Mouse (Mus musculus) left cerebral cortex, postnatal 25 days (tissue): Measurements from ENCODE around the gene Tsen34. TPM values are rescaled to one million over a fixed set of nuclear protein-coding genes. Genes with fewer than 3 reads are reported as not detected.
A peak's percentile ranks its signal among the peaks of the same experiment; 100 is the strongest.
"Not testable (repeated sequence)": the region's sequence is repeated elsewhere in the genome, so short reads cannot be mapped to it uniquely, and the experiment has no call there.

Experiments
- DNase-seq, 2 experiments: peaks; one replicate each; pipeline ENCODE4 v3.0.0; 2022; ENCODE audit warnings: low spot score in 2 of 2, mixed read lengths in 1 of 2
- intact Hi-C: fragments of 180-260 bp; cut with DNase I; formaldehyde crosslinking; loops from one replicate; pipeline ENCODE4 v1.15.1; 2025
- total RNA-seq, 2 experiments: library from RNA; stranded (reverse); gene quantifications; 2 replicates each; pipeline ENCODE4 v1.2.3; 2021

Tsen34 gene
- total RNA-seq, 2 experiments from 2014 or later = 71.6 to 73.4 TPM

DNA sequence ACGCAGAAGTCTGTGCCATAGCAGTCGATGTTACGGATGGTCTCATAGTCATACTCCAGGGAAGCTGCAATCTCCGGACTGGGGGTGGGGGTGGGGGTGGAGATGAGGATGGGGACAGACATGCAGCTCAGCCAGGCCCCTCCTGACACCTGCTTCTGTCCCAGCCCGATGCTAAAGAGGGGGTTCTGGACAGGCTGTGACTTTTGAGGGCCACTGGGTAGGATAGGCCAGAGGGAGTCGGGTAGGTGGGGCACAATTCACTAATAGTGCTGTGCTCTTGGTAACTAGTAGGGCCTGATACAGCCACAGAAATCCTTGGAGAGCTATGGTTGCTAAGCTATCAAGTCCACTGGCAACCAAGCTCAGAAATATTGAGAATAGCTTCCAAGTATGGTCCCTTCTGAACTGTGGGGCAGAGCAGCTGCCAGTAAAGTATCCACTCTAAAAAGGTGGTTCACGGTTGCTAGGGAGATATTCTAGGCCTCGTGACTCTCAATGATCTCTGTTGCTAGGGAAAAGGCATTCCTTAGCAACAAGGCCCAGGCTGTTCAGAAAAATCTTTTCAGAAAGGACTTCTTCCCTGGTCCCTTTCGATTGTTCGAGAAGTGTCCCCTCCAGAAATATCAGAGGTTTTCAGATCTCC, 8.6 kb upstream of the Tsen34 start:
- peak; percentile 22 to 47 for DNase-seq
- intact Hi-C loops = no loop called here

DNA sequence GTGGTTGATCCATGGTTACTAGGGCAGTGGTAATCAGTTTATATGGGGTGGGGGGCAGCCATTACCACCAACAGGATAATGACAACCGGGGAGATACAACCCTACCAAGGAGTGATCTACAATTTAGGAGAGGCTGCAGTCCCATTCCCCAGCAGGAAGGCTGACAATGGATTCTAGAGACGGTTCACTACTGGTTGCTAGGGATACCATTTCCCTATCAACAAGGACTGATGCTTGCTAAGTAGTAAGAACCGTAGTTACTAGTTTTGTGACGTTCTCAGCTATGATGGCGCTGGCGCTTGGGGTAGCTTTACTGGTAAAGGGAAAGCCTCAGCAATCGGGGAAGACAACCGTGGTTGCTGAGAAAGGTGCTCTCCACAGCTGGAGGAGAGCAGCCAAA, 8.0 kb upstream of the Tsen34 start:
- no peak for DNase-seq
- intact Hi-C loops = no loop called here

DNA sequence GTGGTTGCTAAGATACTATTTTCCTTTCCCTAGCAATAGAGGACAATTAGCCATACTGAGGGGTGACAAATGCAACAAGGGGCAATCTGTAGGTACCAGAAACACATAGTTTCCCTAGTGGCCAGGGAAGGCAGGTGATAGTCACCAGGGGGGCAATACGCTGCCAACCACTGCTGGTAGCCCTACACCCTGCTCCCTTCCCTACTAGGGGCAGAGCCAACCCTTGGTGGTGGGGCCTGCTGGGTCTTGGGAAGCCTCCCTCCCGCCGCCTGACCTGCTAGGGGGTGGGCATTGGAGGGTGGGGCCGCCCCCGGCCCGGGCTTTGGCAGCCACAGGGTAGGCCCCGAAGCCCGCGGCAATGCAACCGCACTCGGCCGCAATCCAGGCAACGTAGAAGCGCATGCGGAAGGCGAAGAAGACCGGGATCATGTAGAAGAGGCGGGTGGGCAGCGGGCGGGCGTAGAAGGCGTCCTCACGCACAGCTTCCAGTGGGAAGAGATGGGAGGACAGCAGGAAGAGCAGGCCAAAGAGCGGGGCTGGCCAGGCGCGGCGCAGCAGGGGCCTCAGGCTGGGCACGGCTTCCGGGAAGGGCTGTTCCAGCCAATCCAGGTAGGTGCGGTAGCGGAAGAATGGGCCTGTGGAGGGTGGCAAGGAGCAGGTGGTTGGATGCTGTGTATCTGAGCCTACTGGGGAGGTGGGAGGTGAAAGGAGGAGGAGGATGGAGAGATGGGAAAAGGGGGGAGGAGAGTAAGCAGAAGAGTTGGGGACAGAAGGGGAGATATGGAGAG, 7.1 kb upstream of the Tsen34 start:
- no peak for DNase-seq
- intact Hi-C loops = no loop called here

DNA sequence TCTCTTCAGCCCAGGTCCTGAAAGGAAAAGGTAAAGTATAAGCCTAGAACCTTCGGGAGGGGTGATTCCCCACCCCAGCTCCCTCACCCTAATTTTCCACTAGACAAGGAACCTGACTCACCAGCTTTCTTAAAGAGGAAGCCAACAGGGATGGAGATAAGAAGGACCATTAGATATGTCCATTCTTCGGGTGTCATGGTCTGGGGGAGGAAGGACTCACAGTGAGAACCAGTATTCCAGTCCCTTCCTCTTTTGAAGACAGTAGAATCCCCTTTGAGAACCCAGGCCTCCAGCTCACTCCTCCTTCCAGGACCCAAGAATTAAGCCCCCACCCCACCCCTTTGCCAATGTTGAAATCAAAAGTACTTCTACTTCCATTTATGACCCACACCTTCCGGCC, 744 bp upstream of the Tsen34 start:
- intact Hi-C loops = loop anchor here (5.0 to 10.0 kb wide), 2 partner anchors 455 to 813 kb away; partner anchors contain the start of gene Ppp1r12c
- DNase-seq = no peak

DNA sequence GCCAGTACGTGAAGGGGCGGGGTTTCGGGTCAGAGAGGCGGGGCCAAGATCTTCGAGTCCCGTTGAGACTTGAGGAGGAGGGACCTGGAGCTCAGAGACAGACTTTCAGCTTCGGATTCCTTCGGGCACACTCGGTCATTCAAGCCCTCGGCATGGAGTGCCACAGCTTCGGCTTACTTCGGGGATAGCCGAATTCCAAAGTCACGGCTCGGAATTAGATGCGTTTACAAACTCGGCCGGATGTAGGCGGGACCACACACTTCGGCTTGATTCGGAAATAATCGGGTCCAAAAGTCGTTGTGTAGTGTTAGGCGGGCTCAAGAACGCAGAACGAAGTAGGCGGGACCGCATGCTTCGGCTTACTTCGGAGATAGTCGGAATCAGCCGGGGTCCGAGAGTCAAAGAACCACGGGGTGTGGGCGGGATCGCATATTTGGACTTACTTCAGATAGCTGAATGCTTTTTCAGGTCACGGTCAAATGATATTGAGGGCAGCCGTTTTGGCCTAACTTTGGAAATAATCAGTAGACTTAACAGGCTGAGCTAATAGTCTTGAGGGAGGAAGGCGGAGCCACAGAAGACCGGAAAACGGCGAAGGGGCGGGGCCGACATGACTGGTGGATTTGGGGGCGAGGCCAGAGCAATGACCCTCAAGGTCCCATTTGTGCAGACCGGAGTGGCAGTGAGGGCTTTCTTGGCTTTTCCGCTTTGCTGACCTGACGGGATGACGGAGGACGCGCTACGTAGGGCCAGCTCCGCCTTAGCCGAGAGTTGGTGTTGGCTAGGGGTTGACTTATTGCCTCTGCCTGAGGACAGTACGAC, 535 bp downstream of the Tsen34 start, which contains the start of gene Mboat7:
Gene Mboat7, minus strand, starts transcription at position 537 of the 822 bp plus-strand sequence.
- DNase-seq = peak; percentile 99
- intact Hi-C loops = loop anchor here (5.0 to 10.0 kb wide), 2 partner anchors 454 to 812 kb away; partner anchors contain the start of gene Ppp1r12c

DNA sequence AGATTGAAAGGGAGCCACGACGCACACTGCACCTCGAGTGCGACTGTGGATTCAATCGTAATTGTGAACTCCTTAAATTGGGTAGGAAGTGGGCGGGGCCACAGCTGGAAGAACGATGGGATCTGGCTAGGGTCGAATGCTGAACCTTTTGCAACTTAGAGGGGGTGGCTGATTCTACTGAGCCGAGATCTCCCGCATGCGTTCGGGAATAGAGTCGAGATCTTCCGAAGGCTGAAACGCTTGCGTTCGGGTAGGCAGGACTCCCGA, 1.1 kb downstream of the Tsen34 start:
- intact Hi-C loops = loop anchor here (5.0 to 10.0 kb wide), 2 partner anchors 454 to 811 kb away; partner anchors contain the start of gene Ppp1r12c

DNA sequence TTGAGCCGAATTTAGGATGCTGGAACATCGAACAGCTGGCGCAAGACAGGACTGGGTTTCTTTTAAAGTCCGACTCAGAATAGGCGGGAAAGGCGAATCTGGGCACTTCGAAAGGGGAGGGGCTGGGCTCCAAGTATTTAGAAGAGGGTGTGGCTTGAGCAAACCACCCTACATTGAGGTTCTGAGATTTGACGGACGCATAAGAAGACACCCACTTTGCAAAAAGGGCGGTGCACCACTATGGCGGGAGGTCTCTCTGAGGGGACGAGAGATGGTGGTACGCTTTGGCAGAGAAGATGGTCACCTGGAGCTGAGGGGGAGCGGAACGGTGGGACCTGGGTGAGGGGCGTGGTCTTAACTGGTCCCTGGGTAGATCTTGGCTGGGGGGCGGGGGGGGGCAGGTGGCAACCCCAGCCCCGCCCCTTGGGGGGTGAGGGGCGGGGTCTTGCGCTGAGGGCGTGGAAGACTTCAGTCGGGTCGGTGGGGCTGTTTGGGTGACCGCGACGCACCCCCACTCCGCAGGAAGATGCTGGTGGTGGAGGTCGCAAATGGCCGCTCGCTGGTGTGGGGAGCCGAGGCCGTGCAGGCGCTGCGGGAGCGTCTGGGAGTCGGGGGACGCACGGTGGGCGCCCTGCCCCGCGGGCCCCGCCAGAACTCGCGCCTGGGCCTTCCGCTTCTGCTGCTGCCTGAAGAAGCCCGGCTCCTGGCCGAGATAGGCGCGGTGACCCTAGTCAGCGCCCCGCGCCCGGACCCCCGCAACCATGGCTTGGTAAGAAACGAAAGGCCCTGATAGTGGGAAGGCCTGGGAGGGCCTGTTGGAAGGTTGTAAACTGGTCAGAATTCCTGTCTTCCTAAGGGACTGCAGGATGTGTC, 1.6 kb downstream of the Tsen34 start:
- intact Hi-C loops = loop anchor here (5.0 to 10.0 kb wide), 2 partner anchors 453 to 810 kb away; partner anchors contain the start of gene Ppp1r12c
- DNase-seq = peak; percentile 52 to 74

More for the DNA sequence above, 1.1 kb downstream of the Tsen34 start:
- no peak for DNase-seq

DNA sequence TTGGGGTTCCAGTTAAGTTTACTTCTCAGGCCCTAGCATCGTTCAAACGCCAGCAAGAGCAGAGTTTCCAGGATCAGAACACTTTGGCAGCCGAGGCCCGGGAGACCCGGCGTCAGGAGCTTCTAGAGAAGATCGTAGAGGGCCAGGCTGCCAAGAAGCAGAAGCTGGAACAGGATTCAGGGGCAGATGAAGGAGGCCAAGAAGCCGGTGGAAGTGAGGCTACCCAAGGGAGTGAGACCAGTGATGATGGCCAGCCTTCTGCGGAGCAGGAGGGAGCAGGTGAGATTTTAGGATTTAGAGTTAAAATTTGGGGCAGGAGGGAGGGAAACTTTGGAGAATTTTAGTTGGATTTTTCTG, 2.3 kb downstream of the Tsen34 start:
- intact Hi-C loops = loop anchor here (5.0 to 10.0 kb wide), 2 partner anchors 452 to 810 kb away; partner anchors contain the start of gene Ppp1r12c

DNA sequence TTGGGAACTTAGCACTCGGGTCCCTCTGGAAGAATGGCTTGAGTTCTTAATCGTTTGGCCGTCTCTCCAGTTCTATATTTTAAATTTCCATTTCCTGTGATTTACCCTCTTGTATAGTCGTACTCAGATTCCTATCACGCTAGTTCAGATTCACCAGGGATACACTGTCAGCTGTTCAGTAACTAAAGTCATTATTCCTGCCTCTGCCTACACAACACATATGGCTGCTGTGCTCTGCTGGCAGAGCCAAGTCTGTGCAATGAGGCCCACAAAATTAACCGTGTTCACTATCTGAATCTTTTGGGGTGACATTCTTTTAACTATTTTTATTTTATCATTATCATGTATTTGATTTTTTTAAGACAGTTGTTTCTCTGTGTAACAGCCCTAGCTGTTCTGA, 5.8 kb downstream of the Tsen34 start:
- peak in 1 of 2 experiments; percentile 64 for DNase-seq
- intact Hi-C loops = loop anchor here (10.0 kb wide), 1 partner anchor 806 kb away; the partner anchor contains the start of gene Ppp1r12c

More for the DNA sequence above, 2.3 kb downstream of the Tsen34 start:
- not testable (repeated sequence) for DNase-seq

DNA sequence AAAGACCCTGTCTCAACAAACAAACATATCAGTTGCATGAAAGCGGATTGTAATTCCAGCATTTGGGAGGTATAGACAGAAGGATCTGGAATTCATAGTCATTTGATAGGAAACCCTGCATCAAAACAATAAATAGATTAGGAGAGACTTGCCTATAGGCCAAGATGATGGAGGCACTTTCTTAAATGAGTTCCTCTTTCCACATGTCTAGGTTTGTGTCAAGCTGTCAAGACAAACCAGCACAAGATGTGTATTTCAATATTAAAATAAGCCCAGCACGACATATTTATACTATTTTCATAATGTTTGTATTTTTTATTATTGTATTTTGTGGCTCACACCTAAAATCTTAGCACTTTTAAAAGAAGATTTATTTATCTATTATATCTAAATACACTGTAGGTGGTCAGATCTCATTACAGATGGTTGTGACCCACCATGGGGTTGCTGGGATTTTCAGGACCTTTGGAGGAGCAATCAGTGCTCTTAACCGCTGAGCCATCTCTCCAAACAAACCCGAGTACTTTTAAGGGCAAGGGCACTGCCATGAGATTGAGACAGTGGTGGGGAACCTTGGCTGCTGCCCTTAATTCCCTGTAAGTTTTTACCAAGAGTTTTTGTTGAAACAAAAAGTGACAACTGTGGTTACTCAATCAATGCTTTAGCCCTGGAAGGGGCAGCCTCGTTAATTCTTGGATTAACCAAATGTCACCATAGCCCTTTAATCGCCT, 10.7 kb downstream of the Tsen34 start:
- no peak for DNase-seq
- intact Hi-C loops = no loop called here

DNA sequence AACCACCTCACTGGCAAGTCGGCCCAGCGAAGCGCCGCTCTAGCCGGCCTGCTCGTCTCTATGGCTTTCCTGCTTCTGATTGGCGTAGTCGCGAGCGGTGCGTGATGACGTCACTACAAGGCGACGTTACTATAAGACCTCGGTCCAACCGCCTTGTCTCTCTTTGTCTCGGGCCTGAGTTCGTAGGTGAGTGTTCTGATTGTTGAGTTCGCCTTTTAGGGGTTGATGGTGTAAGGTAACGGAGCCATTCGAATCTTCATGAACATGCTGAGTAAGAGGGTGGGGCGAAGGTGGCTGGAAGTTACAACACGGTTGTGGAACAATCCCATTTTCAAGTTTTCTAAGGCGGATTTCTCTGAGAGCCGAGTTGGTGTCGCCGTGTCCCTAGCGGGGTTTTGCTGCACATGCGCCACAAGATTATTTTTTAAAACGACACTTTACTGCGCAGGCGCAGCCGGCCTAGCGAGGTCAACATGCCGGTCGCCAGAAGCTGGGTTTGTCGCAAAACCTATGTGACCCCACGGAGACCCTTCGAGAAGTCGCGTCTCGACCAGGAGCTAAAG, 11.3 kb downstream of the Tsen34 start, which contains the start of gene Rps9:
Gene Rps9, plus strand, starts transcription at position 115 of the 563 bp plus-strand sequence.
- intact Hi-C loops = no loop called here

DNA sequence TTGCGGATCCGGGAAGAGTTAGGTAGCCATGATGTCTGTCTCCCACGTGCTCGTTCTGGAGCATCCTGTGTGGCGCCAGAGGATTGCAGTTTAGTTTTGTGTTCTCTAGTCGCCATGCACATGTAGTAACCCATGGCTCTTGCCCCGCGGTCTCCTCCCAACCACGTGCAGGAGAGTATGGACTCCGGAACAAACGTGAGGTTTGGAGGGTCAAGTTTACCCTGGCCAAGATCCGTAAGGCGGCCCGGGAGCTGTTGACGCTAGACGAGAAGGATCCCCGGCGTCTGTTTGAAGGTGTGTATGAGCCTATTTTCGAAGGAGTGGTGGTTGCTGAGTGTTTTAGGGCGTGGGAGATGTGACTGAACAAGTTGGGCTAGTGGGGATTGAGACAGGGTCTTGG, 11.8 kb downstream of the Tsen34 start:
- intact Hi-C loops = no loop called here
- DNase-seq = no peak

More for the DNA sequence above, 11.3 kb downstream of the Tsen34 start, which contains the start of gene Rps9:
- peak; percentile 98 to 99 for DNase-seq

DNA sequence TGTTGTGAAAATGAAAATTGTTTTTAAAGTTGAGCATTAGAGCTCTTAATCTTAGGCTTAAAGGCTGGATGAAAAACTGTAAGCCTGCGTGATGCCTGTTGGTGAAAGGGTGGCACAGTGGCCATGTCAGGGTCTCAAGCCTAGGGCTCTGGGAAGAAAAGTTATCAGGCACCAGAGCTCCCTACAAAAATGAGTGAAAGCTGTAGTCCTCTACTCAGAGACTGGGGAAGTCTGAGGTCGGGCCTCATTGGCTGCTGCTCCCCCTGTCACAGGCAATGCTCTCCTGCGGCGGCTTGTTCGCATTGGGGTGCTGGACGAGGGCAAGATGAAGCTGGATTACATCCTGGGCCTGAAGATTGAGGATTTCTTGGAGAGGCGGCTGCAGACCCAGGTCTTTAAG, 12.8 kb downstream of the Tsen34 start:
- intact Hi-C loops = loop anchor here (5.0 kb wide), 1 partner anchor 722 kb away; no protein-coding TSS in a partner anchor
- DNase-seq = not testable (repeated sequence)

DNA sequence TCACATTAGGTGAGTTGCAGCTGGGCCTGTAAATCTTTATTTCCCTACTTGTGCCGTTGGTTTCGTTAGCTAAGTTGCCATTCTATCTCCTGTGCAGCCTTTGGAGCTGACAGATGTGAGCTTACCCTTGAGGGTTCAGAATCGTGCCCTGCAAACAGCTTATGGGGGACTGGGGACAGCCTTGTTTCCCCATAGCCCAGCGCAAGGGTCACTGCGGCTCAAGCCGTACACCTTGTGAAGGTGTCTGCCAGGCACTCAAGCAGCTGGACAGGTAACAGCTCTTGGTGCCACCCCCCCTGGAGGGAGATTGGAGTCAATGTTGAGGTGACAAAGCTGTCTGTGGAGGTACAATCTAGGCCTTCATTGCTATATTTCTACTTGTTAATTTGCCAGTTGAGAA, 13.2 kb downstream of the Tsen34 start:
- intact Hi-C loops = loop anchor here (5.0 kb wide), 1 partner anchor 721 kb away; no protein-coding TSS in a partner anchor

DNA sequence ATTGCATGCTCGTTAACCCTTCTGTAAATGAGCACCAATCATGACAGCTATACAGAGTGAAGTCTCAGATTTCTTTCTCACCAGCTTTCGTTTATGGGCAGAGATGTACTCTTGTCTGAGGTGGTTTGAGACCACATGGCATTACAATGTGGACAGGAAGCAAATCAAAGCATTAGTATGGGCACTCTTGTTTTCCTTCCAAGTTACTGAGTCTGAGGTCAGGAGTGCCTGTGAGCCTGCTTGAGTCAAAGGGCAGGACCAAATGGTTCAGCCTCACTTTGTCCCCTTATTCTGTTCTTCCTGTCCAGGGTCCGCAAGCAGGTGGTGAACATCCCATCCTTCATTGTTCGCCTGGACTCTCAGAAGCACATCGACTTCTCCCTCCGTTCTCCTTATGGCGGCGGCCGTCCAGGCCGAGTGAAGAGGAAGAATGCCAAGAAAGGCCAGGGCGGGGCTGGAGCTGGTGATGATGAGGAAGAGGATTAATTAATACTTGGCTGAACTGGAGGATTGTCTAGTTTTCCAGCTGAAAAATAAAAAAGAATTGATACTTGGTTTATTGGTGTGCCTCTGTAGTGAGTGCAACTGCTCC, 13.8 kb downstream of the Tsen34 start:
- no peak for DNase-seq
- intact Hi-C loops = loop anchor here (5.0 kb wide), 1 partner anchor 721 kb away; no protein-coding TSS in a partner anchor

More for the DNA sequence above, 13.2 kb downstream of the Tsen34 start:
- DNase-seq = no peak

DNA sequence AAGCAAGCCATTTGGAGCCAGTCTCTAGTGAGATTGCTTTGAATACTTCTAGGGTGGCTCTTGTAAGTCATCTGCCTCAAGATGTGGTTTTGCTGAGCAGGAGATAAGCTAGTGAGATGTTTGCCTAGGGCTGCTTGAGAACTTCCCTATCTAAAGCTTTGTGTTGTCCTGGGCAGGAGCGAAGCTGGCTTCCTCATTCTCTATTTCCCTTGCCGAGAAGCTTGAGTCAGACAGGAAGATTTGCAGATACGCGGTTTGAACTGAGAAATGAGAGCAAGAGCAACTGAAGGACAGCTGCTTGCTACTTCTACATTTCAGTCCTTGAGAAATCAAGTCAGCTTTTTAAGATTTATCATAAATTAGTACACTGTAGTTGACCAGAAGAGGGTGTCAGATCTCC, 14.4 kb downstream of the Tsen34 start:
- peak in 1 of 2 experiments; percentile 36 for DNase-seq
- intact Hi-C loops = loop anchor here (5.0 kb wide), 1 partner anchor 720 kb away; no protein-coding TSS in a partner anchor
